Comparison of ENCODE assay signal across 22 mouse cellular contexts in genomic region chr11:20823301-20823700, GRCm38 (mm10). TPM values are rescaled to one million over a fixed set of nuclear protein-coding genes. Genes with fewer than 3 reads are reported as not detected.
DNase-seq lines count a peak whose midpoint lies in the region; ATAC-seq lines count a peak whose summit lies in the region.
"Had no signal": no experiment of that assay in that cellular context is flagged by ENCODE, and none has a peak within 500 bp of the region (broad histone marks: within the 10 kb centered on the region; RNA-seq: fewer than 3 reads in every experiment).

No protein-coding gene starts in this region.

- 0 out of 2 replicates have a peak, but pooled peaks cover 6% of the 10 kb centered on the region for H3K36me3 ChIP-seq in liver, embryonic 11.5 days (ENCODE audit: control insufficient read depth, insufficient read depth, low read length)
- H3K36me3 ChIP-seq in liver, embryonic 13.5 days: no peaks in the 10 kb centered on the region; the same call in 1 of the 2 replicates
- H3K36me3 ChIP-seq in liver, embryonic 16.5 days (ENCODE audit: control insufficient read depth, insufficient read depth): no peaks in the 10 kb centered on the region
- peaks cover 27% of the 10 kb centered on the region for H3K36me3 ChIP-seq in forebrain, embryonic 15.5 days

- H3K9ac ChIP-seq in liver, embryonic 11.5 days (ENCODE audit: low read depth, low read length): no peak overlapping the region
- H3K9ac ChIP-seq in liver, embryonic 13.5 days: no peak overlapping the region
- no peak overlapping the region for H3K9ac ChIP-seq in liver, embryonic 16.5 days (ENCODE audit: low read depth, low read length)
- no peak overlapping the region for H3K9ac ChIP-seq in forebrain, embryonic 15.5 days (replicated peaks)
- H3K9ac ChIP-seq: heart, embryonic 12.5 days; heart, embryonic 15.5 days; hindbrain, embryonic 14.5 days had no signal

- no peak overlapping the region for H3K4me2 ChIP-seq in liver, embryonic 11.5 days
- H3K4me2 ChIP-seq in liver, embryonic 13.5 days: no peak overlapping the region
- no peak overlapping the region for H3K4me2 ChIP-seq in liver, embryonic 16.5 days (ENCODE audit: low read depth, low read length)
- H3K4me2 ChIP-seq in forebrain, embryonic 15.5 days (replicated peaks): no peak overlapping the region
- H3K4me2 ChIP-seq: heart, embryonic 12.5 days; heart, embryonic 15.5 days; hindbrain, embryonic 14.5 days had no signal

- ATAC-seq in liver, embryonic 11.5 days (replicated peaks; ENCODE audit: low FRiP score): peak; percentile 91
- peak; percentile 85 for ATAC-seq in liver, embryonic 13.5 days (ENCODE audit: low read depth)
- peak; percentile 74 for ATAC-seq in liver, embryonic 16.5 days (ENCODE audit: low read depth)
- ATAC-seq in megakaryocyte-erythroid progenitor cell, adult 5-6 weeks (replicated peaks; ENCODE audit: low FRiP score, low TSS enrichment, poor library complexity, severe bottlenecking): peak; percentile 81
- no peak for ATAC-seq in forebrain, embryonic 15.5 days (replicated peaks)
- ATAC-seq: activated CD4-positive, CD25-positive, alpha-beta regulatory T cell, adult 4 months; forebrain, embryonic 14.5 days; hindbrain, postnatal 0 days had no signal

- no peaks in the 10 kb centered on the region for H3K27me3 ChIP-seq in liver, embryonic 11.5 days (replicated peaks; ENCODE audit: control insufficient read depth, insufficient read depth, low read length)
- no peaks in the 10 kb centered on the region for H3K27me3 ChIP-seq in liver, embryonic 13.5 days
- no peaks in the 10 kb centered on the region for H3K27me3 ChIP-seq in liver, embryonic 16.5 days (ENCODE audit: control insufficient read depth, insufficient read depth, low read depth, low read length)
- no peaks in the 10 kb centered on the region for H3K27me3 ChIP-seq in forebrain, embryonic 15.5 days
- H3K27me3 ChIP-seq: heart, embryonic 12.5 days; heart, embryonic 15.5 days had no signal

- DNase-seq in liver, embryonic 11.5 days (ENCODE audit: low spot score): no peak
- no peak for DNase-seq in liver
- DNase-seq in liver, embryonic 13.5 days: no peak
- no peak for DNase-seq in cerebellum, adult 11 months
- no peak for DNase-seq in Muller cell, postnatal 12 days (ENCODE audit: inconsistent ontology term)
- DNase-seq: adrenal gland, adult 8-10 months; adrenal gland, postnatal 25 days; cerebellum, adult 18-20 months; cerebellum, adult 9-10 months; cerebellum, postnatal 14 days; gastrocnemius, postnatal 25 days; heart, postnatal 10 days; heart, postnatal 4 days had no signal

- peaks cover 15% of the 10 kb centered on the region for H3K4me1 ChIP-seq in liver, embryonic 11.5 days (replicated peaks; ENCODE audit: control insufficient read depth, insufficient read depth, low read length)
- peaks cover 23% of the 10 kb centered on the region for H3K4me1 ChIP-seq in liver, embryonic 13.5 days (replicated peaks)
- H3K4me1 ChIP-seq in liver, embryonic 16.5 days (ENCODE audit: control insufficient read depth, low read depth, low read length): peaks cover 10% of the 10 kb centered on the region
- H3K4me1 ChIP-seq in forebrain, embryonic 15.5 days: peaks cover 7% of the 10 kb centered on the region
- H3K4me1 ChIP-seq: heart, embryonic 15.5 days had no signal

- H3K4me3 ChIP-seq in liver, embryonic 11.5 days (ENCODE audit: low read depth, low read length): no peak overlapping the region
- H3K4me3 ChIP-seq in liver, embryonic 13.5 days (replicated peaks): no peak overlapping the region
- H3K4me3 ChIP-seq in liver, embryonic 16.5 days (ENCODE audit: low read depth, low read length): no peak overlapping the region
- no peak overlapping the region for H3K4me3 ChIP-seq in forebrain, embryonic 15.5 days
- H3K4me3 ChIP-seq: heart, embryonic 12.5 days; heart, embryonic 15.5 days had no signal

- no peak overlapping the region for H3K27ac ChIP-seq in liver, embryonic 11.5 days (ENCODE audit: low read depth, low read length)
- H3K27ac ChIP-seq in liver, embryonic 13.5 days: no peak overlapping the region
- no peak overlapping the region for H3K27ac ChIP-seq in liver, embryonic 16.5 days (ENCODE audit: low read length)
- no peak overlapping the region for H3K27ac ChIP-seq in forebrain, embryonic 15.5 days (replicated peaks)
- H3K27ac ChIP-seq: heart, embryonic 15.5 days; hindbrain, embryonic 14.5 days; hindbrain, postnatal 0 days had no signal

- 59% methylated on average over 2 of the region's 2 CpGs for WGBS in liver, embryonic 11.5 days
- 38% methylated on average over 2 of the region's 2 CpGs for WGBS in liver, embryonic 13.5 days (ENCODE audit: insufficient replicate concordance)
- WGBS in liver, embryonic 16.5 days (ENCODE audit: insufficient replicate concordance): 44% methylated on average over 2 of the region's 2 CpGs
- 87% methylated on average over 2 of the region's 2 CpGs for WGBS in forebrain, embryonic 15.5 days

- no peaks in the 10 kb centered on the region for H3K9me3 ChIP-seq in liver, embryonic 11.5 days (ENCODE audit: control insufficient read depth, low read length)
- no peaks in the 10 kb centered on the region for H3K9me3 ChIP-seq in liver, embryonic 13.5 days (replicated peaks)
- H3K9me3 ChIP-seq in liver, embryonic 16.5 days (replicated peaks; ENCODE audit: control insufficient read depth, low read length): no peaks in the 10 kb centered on the region
- no peaks in the 10 kb centered on the region for H3K9me3 ChIP-seq in forebrain, embryonic 15.5 days
- H3K9me3 ChIP-seq: heart, embryonic 12.5 days; heart, embryonic 15.5 days had no signal

RNA-seq across cellular contexts. Expression of gene Lgalsl, which starts 7.6 kb away (rescaled TPM):
- polyA plus RNA-seq in liver, embryonic 11.5 days (2014; fragmentation: Nextera tagmentation; extraction: Ambion mirVana): 20.4 and 25.4 TPM in 2 replicates
- polyA plus RNA-seq in liver, embryonic 13.5 days (2015; fragmentation: Nextera tagmentation; extraction: Ambion mirVana): 10.0 and 12.5 TPM in 2 replicates
- 6.7 and 8.3 TPM in 2 replicates for polyA plus RNA-seq in liver, embryonic 16.5 days (2015; fragmentation: Nextera tagmentation; extraction: Ambion mirVana)
- total RNA-seq in megakaryocyte-erythroid progenitor cell, adult 5-6 weeks (2014; fragmentation: Nextera tagmentation): 5.6 and 13.5 TPM in 2 replicates
- 1.4 and 3.9 TPM in 2 replicates for total RNA-seq in megakaryocyte-erythroid progenitor cell, adult 5-6 weeks (2017)
- 79.7 and 83.8 TPM in 2 replicates for polyA plus RNA-seq in forebrain, embryonic 15.5 days (2015; fragmentation: Nextera tagmentation; extraction: Ambion mirVana)
